Mouse (Mus musculus) frontal cortex, postnatal 36 days (tissue): ENCODE results near the gene Cd164.

Experiments used
- DNase-seq, 2 experiments: peaks; one replicate each; pipeline ENCODE4 v3.0.0; 2022; ENCODE audit warnings: low spot score in 2 of 2

The Cd164 gene

DNA sequence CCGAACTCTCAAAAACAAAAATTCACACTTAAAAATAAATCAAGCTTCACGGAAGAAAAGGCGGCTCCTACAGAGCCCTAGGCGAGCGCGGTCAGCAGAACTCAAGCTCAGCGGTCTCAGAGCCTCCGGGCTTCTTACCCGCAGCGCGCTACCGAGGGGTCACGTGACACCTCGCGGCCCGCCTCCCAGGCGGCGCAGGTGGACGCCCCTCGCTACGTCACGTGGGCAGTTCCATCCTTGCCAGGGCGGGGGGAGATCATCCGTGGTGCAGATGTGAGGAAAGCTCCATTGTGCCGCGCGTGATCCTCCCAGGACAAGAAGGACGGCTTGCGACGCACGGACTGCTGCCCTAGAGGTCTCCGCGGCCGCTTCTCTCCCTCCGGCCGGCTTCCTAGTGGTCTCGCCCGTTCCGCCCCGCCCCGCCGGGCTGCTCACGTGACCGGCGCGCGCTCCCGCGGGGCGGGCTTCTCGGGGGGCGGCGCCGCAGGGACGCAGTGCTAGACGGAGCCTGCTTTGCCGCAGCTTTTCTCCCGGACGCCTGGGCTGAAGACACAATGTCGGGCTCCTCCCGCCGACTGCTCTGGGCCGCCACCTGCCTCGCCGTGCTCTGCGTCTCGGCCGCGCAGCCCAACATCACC lies at the start of gene Cd164:
Cd164 (plus strand) TSS at position 434 of the 638 bp plus-strand sequence.
- peak; percentile 89 to 93 for DNase-seq

DNA sequence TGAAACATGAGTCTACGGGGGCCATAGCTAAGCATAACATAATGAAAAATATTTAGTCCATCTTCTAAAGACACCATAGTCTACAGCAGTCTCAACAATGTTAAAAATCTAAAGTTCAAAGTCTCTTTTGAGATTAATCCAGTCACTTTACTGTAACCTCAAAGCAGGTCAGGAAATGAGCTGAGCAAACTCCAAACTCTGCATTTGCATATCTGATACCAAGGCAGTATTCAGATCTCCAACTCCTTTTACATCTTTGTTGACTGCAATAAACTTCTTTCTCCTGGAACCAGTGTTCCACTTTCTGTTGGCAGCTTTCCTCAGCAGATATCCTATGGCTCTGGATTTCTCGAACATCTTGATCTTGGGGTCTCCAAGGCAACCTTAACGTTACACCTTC lies 48.5 kb upstream of the Cd164 start:
- no peak for DNase-seq

DNA sequence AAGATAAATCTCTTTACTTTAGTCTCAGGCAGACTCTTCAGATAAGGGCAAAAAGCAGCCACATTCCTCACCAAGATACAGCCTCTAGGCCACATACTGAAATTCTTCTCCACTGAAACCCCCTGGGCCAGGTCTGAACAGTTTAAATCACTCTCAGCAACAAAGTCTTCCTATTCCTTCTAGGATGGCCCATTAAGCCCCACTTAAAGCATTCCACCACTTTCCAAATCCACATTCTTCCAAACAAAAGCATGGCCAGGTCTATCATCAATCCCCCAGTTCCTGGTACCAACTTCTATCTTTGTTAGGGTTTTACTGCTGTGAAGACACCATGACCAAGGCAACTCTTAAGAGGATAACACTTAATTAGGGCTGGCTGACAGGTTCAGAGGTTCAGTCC lies 46.7 kb upstream of the Cd164 start:
- DNase-seq, result no peak

DNA sequence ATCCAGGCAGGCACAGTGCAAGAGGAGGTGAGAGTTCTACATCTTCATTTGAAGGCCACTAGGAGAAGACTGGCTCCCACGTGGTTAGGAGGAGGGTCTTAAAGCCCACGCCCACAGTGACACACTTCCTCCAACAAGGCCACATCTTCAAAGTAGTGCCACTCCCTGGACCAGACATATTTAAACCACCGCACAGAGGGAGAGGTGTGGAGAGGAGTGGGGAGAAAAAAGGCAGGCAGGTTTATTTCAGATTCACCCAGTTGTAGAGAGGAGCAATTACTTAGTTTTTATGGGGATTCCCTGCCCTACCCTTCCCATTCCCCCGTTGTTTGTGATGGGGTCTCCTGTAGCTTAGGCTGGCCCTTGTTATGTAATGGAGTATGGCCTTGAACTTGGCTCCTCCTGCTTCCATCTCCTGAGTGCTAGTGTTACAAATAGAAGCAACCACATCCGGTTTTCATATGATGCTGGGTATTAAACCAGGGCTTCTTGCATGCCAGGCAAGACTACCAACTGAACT lies 46.2 kb upstream of the Cd164 start:
- DNase-seq, result no peak

DNA sequence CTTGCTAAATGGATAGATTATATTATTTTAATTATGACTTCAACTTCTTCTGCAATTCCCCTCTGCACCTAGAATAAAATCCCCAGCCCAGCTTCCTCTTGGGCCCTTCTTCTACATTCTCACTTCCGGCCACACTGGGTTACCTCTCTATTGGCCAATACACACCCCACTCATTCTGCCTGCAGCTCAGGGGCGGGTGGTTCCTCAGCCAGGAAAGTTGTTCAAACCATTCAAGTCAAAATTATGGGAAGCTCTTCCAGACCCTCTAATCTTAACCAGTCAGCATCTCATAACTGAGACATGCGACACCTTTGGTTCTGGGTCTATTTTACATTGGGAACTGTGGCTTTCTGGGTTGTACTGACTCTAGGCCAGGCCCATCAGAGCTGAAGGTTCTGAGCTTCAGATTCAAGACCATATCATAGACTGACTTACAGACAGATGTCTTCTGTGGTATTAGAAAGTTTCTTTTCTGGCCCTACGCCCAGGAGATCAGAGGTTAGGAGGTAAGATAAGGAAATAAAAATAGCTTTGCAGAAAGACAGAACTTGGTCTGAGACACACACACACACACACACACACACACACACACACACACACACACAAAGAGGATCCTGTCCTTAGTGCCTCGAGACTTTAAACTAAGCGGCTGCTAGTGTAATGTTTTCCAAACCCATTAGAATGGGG lies 45.3 kb upstream of the Cd164 start:
- DNase-seq, result no peak

DNA sequence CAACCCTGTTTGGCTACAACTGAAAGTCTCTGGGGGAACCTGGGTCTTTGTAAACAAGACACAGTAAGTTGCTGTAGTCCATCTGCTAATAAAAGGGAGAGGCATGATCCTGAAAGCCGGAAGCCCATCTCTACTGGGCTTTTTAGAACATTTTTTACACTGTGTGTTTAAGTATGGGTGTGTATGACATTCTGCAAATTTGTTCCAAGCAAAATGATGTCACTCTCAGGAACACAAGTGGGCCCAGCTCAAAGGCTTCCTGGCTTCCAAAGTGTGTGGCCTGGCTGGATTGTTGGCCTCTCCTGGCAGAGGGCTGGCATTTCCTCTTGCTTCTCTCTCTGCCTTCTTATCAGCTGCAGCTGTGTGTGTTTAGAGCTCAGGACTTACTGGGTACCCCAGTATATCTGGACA lies 44.2 kb upstream of the Cd164 start:
- DNase-seq, result no peak

DNA sequence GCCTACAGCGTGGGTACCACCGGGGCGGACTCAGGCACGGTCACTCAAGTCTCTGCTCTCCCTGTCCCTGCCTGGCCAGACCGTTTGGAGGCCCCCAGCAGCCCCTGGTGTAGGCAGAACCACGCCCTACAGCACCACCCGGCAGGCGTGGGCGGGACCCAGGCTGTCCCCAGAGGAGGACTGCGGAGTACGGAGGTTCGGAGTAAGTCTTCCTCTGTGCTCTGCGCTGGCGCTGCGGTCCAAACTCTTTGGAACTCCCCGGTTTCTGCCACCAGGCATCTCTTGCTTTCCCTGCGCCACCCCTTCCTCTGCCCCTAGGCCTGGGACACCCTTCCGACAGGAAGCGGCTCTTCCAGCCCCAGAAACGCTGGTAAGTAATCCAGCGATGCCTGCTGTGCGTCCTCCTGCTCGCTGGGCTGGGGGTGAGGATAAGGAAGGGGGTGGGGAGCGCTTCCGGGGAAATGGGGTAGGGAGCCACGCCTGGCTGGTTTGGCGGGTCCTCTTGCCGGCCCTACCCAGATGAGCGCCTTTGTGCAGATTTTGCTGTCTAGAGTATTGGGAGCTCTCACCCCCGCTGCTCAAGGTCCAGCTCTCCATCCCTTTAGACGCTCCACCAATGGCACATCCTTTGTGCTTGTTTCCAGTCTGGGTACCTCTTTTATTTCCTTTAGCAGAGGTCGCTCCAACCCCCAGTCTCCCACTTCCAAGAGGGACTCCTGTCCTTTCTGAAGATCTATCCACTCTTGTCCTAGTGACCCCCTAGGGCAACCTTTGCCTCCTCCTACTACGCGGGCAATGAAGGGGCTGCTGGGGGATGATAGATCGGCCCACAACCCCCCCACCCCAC lies 42.8 kb upstream of the Cd164 start, which contains the start of gene Mical1:
Mical1 (plus strand) TSS at position 144 of the 847 bp plus-strand sequence.
- DNase-seq, result peak; percentile 45 to 54

DNA sequence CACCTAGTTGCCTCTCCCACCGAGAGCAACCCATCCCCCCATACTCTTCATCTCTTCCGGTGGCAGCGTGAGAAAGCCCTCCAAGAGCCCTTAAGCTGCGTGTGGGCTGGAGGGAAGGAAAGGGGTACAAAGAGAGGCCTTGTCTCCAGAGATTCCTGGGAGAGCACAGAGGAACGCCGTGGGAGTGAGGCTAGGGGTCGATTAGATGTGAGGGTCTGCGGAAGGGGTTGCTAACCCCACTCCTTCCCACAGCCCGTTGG lies 42.3 kb upstream of the Cd164 start:
- DNase-seq, result no peak

DNA sequence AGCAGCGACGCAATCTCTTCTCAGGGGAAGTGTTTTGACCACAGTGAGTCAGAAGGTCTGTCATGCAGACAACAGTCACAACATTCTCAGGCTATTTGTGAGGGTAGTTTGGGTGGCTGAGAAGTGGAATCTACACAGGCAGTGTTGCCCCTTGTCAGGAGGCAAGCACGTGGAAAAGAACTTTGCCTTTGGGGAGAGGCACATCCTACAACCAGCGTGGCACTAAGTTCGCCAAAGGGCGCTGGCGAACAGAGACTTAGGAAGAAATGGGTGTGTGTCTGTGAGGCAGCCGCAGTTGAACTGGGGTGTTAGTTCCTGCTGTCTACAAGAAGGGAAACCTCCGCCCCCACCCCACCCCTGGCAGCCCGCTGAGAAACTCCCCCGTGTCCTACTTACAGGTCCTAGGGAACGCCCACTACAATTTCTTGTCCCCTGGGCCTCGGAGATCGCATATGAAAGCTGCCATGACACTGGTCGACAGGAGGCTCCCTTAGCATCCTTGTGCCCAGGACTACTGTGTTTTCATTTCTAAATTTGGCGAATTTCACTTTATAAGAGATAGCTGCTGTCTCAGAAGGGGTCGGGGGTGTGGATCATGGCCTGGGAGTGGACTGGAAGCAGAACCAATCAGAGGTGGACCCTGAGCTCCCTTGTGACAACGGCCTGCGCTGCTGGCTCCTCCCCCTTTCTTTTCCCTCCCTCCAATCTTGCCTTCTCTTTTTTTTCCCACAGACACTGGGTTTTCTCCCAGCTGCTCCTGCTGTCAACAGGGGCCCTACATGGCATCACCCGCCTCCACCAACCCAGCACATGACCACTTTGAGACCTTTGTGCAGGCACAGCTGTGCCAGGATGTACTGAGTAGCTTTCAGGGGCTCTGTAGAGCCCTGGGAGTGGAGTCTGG lies 41.7 kb upstream of the Cd164 start:
- peak; percentile 33 to 51 for DNase-seq

DNA sequence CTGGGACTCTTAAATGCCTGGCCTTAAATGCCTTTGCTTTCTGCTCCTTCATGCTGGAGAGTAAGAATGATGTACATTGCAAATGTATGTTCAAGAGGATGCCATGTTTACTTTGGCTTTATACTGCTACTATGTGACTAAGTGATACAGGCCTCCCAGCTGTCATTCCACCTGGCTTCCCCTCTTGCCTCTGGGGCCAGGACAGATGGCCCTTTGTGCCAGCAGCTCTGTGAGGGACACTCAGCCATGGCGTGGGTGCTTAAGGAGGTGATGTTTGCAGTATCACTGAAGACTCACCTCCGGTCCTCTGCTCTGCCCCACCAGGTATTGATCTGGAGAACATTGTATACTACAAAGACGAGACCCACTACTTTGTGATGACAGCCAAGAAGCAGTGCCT lies 39.3 kb upstream of the Cd164 start:
- DNase-seq, result no peak

DNA sequence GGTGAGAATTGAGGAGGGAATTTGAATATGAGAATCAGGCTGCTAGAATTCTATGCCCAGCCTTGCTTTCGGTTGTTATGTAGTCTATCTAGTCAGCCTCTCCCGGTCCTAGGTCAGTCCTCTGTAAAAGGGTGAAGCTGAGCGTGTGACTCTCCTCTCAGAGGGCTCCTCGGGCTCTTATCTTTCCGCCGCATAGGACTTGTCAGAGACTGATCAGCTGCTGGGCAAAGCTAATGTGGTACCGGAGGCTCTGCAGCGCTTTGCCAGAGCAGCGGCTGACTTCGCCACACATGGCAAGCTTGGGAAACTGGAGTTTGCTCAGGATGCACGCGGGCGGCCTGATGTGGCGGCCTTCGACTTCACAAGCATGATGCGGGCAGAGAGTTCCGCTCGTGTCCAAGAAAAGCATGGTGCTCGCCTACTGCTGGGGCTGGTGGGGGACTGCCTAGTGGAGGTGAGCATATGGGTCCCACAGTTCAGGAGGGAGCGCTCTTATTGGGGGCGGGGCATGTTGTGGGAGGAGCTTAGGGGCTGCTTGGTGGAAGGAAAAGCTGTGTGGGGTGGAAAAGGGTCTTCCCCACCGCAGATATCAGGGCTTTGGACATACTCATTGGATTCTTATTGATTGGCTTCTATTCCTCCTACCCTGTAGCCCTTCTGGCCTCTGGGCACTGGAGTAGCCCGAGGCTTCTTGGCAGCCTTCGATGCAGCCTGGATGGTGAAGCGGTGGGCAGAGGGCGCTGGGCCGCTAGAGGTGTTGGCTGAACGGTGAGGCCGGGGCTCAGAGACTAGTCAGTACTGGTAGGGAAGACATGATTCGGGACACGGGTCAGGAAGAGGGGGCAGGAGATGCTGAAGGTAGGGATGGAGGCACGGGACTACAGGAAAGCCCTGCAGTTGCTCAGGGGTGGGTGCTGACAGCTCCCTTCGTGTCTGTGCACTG lies 38.0 kb upstream of the Cd164 start:
- DNase-seq, result no peak

DNA sequence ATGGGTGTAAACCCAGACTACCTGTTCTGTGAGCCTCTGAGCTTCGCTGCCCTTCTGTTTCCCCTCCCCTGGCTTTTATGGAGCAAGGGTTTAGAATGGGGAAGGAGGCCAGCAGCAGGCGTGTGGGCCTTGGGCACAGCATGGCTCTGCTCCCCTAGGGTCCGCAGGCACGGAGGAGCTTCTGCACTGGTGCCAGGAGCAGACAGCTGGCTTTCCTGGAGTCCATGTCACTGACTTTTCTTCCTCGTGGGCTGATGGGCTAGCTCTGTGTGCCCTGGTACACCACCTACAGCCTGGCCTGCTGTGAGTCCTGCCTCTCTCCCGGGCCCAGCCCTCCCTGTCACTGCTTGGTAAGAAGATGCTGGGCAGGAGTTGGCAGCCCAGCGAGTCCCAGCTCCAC lies 36.8 kb upstream of the Cd164 start:
- DNase-seq, result no peak

DNA sequence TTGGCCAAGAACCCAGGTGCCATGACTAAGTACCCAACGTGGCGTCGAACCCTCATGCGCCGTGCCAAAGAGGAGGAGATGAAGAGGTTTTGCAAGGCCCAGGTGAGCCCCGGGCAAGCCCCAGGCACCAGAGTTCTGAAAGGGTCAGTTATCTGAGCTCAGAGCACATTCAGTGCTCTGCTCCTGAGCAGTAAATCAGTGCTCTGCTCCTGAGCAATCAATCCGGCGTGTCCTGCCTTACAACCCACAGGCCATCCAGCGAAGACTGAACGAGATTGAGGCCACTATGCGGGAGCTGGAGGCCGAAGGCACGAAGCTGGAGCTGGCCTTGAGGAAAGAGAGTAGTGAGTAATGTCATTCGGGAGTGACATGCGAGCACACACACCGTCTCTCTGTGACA lies 33.4 kb upstream of the Cd164 start:
- DNase-seq, result no peak

DNA sequence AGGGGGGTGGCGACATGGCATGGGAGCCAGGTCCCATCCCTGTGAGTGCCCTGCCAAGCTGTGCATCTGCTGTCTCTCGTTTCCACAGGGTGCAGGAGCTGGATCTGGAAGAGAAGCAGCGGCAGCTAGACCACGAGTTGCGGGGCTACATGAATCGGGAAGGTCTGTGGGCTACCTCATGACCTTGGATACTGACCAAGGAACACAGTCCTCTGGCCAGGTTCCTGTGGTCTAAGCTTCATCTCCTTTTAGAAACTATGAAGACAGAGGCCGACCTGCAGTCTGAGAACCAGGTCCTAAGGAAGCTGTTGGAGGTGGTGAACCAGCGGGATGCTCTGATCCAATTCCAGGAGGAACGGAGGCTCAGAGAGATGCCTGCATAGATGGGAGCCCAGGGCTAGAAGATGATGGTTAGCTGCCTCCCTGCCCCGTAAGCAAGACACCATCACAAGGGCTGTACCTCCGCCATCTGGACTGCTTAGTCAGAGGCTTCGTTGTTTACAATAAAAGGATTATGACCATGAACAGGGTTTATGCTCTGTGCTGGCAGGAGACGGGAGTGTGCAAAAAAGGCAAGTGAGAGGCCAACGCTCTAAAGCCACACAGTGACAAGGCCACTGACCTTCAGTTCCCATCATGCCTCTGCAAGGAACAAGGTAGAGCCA lies 32.6 kb upstream of the Cd164 start:
- no peak for DNase-seq

DNA sequence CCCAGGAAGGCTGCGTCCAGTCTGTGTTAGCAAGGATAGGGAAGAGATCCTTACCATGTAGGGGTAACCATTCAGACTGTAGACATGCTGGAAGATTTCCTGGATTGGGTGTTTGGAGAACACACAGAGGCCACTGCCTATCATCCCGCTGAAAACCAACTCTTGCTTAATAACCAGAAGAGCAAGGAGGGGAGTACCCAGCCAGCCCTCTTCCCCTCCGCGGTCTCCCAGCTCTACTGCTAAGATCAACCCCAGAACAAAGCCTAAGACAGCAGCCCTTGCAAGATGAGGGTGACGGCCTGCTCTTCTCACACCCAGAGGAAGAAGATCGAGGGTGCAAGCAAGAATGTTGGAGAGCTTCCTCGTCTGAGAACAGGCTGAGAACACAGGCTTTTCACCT lies 30.3 kb upstream of the Cd164 start:
- DNase-seq, result no peak

DNA sequence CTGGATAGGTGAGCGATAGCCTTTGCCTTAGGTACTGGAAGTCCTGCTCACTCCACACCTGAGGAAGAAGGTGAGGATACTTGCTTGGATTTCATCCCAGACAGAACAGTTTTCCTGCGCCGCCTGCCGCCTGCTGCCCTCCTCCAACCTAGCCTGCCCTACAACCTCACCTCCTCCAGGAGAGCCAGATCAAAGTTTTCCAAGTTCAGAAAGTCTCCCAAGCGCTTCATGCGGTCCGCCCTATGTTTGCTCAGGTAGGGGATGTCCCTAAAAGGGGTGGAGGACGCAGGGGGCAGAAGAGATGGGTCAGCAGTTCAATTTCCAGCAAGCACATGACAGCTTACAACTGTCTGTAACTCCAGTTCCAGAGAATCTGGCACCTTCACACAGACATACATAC lies 29.9 kb upstream of the Cd164 start:
- no peak for DNase-seq

DNA sequence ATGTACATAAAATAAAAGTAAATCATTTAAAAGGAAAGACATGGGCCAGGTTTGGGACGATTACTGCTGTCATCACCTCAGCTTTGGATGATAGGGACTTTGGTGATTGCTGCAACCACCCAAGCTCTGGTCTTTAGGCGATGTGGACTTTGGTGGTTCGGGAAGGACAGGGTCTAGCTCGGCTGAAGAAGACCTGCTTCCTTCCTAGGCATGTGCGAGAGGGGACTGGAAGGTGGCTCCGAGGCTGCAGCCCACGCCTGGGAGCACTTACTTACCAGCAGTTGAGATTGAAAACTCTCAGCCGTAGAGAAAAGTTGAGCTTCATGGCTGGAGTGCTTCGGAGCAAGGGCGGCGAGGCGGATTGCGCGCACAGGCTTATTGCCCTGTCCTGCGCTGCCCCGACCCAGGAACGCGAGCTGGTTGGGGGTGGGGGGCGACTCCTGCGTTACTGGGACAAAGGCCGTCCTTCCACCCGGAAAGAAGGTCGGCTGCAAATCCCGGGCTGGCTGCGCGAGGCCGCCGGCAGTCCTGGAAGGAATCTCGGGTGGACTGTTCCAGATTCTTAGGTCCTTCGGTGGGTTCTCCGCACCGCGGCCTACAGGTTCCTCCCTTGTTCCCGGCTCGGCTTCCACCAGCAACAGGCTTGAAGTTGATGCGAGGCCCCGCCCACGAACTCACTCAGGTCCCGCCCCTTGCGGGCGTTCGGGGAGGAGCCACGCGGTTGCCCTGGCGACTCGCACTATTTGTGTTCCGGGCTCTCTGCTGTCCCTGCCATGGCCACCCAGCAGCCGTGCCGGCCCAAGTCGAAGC lies 29.3 kb upstream of the Cd164 start, which contains the start of the genes Smpd2 and Ppil6:
Smpd2 (minus strand) TSS at position 662 of the 810 bp plus-strand sequence.
Ppil6 (plus strand) TSS at position 732 of the 810 bp plus-strand sequence.
- DNase-seq, result peak; percentile 90 to 93

DNA sequence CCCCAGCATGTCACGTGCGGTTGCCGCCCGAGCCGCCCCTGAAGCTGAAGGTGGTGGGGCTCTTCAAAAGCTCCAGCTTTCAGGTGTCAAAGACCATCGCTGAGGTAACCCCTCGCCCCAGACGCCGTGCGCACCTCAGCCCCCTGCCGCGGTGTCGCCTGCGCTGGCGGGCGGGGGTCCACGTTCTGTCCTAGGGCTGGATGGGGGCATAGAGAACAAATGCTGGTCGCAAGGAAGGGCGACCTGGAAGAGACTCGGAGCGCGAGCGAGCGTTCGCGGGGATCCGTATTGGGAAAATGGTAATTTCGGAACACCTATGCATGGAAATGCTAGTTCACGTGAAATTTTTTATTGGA lies 28.7 kb upstream of the Cd164 start:
- DNase-seq, result no peak

DNA sequence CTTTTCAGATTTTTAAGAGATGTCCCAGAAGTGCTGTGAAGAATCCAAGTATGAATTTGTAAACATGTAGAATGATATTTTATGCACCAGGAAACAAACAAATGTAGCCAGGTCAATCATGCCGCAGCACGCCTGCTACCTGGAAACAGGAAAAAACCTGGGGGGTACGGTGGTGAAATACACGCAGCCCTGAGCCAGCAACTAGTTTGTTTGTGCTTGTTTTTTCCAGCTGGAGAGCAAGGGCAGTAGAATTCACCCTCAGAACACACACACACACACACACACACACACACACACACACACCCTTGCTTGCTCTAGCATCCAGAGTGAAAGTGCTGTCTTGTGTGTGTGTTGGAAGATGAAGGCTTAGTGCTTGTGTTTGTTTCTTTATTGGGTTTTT lies 28.1 kb upstream of the Cd164 start:
- no peak for DNase-seq
